Mouse (Mus musculus): ENCODE data around the gene Gm44502. TPM values are rescaled to one million over a fixed set of nuclear protein-coding genes. Genes with fewer than 3 reads are reported as not detected.

Gene Gm44502
- total RNA-seq, 4 experiments from 2014 or later = 6.9 to 14.3 (median 10.7) TPM

- DNase-seq (ENCODE audit: low spot score) = no peak
Measured at GRCm38 (mm10) chr15:89399716-89400115, 29.8 kb downstream of the Gm44502 start.

- no peak for DNase-seq (ENCODE audit: low spot score)
Measured at GRCm38 (mm10) chr15:89398146-89398545, 31.4 kb downstream of the Gm44502 start.

GRCm38 (mm10) chr15:89396883-89397282, 32.6 kb downstream of the Gm44502 start:
- DNase-seq (ENCODE audit: low spot score) = no peak

GRCm38 (mm10) chr15:89390081-89390480, 39.4 kb downstream of the Gm44502 start:
- no peak for DNase-seq (ENCODE audit: low spot score)

- DNase-seq (ENCODE audit: low spot score) = no peak
Measured at GRCm38 (mm10) chr15:89387127-89387526, 42.4 kb downstream of the Gm44502 start.

GRCm38 (mm10) chr15:89384617-89385016, 44.9 kb downstream of the Gm44502 start, which contains the start of gene Klhdc7b:
Klhdc7b (plus strand) TSS chr15:89384917.
- no peak for DNase-seq (ENCODE audit: low spot score)

- DNase-seq (ENCODE audit: low spot score) = no peak
Measured at GRCm38 (mm10) chr15:89379429-89379828, 50.1 kb downstream of the Gm44502 start.

- DNase-seq (ENCODE audit: low spot score) = peak; percentile 71
Measured at GRCm38 (mm10) chr15:89378831-89379401, 50.6 kb downstream of the Gm44502 start, which contains the start of gene Odf3b. Odf3b (minus strand) TSS chr15:89379282.

GRCm38 (mm10) chr15:89377938-89378828, 51.3 kb downstream of the Gm44502 start:
- DNase-seq (ENCODE audit: low spot score) = no peak

- DNase-seq (ENCODE audit: low spot score) = no peak
Measured at GRCm38 (mm10) chr15:89377362-89377761, 52.1 kb downstream of the Gm44502 start.

GRCm38 (mm10) chr15:89376957-89377356, 52.5 kb downstream of the Gm44502 start, which contains the start of gene Tymp:
Tymp (minus strand) TSS chr15:89377039.
- no peak for DNase-seq (ENCODE audit: low spot score)

GRCm38 (mm10) chr15:89376040-89376439, 53.5 kb downstream of the Gm44502 start:
- no peak for DNase-seq (ENCODE audit: low spot score)

GRCm38 (mm10) chr15:89374801-89375534, 54.5 kb downstream of the Gm44502 start:
- no peak for DNase-seq (ENCODE audit: low spot score)

- DNase-seq (ENCODE audit: low spot score) = no peak
Measured at GRCm38 (mm10) chr15:89374340-89374739, 55.2 kb downstream of the Gm44502 start.

- DNase-seq (ENCODE audit: low spot score) = peak; percentile 89
Measured at GRCm38 (mm10) chr15:89373762-89374248, 55.7 kb downstream of the Gm44502 start, which contains the start of gene Sco2. Sco2 (minus strand) TSS chr15:89373846.

GRCm38 (mm10) chr15:89373027-89373761, 56.3 kb downstream of the Gm44502 start:
- DNase-seq (ENCODE audit: low spot score) = peak; percentile 83

- DNase-seq (ENCODE audit: low spot score) = no peak
Measured at GRCm38 (mm10) chr15:89372536-89372935, 57.0 kb downstream of the Gm44502 start.

- no peak for DNase-seq (ENCODE audit: low spot score)
Measured at GRCm38 (mm10) chr15:89372068-89372467, 57.4 kb downstream of the Gm44502 start.
